Mouse (Mus musculus) ES-E14 (cell line): ENCODE data around the gene Itpk1. TPM values are rescaled to one million over a fixed set of nuclear protein-coding genes. Genes with fewer than 3 reads are reported as not detected.
"Not testable (repeated sequence)": the region's sequence is repeated elsewhere in the genome, so short reads cannot be mapped to it uniquely, and the experiment has no call there.

ENCODE experiments used
- DNase-seq: peaks from one replicate; pipeline ENCODE4 v3.0.0-alpha.2; 2013; ENCODE audit warnings: low read depth, low spot score
- H3K27ac ChIP-seq: 2 replicates; pipeline ENCODE4 v1.5.1; 2012; ENCODE audit warnings: low read depth, mild to moderate bottlenecking, low read length, moderate library complexity, mixed read lengths; ENCODE audit not compliant: poor library complexity, insufficient read depth, severe bottlenecking
- H3K36me3 ChIP-seq: 2 replicates; pipeline ENCODE4 v1.6.1; 2012; ENCODE audit warnings: mild to moderate bottlenecking, low read length, moderate library complexity, mixed read lengths; ENCODE audit not compliant: control insufficient read depth, poor library complexity, insufficient read depth, severe bottlenecking
- H3K4me1 ChIP-seq, 2 experiments: fragments of 150-350 bp in 1 of 2; sonication (generic) in 1 of 2; 2 replicates each; pipeline ENCODE4 v1.6.1; 2012; ENCODE audit warnings: low read length in 2 of 2, mild to moderate bottlenecking in 1 of 2, mixed read lengths in 1 of 2; ENCODE audit not compliant: control insufficient read depth in 2 of 2, insufficient read depth in 2 of 2, poor library complexity in 1 of 2
- H3K4me3 ChIP-seq, 2 experiments: fragments of 150-350 bp in 1 of 2; sonication (generic) in 1 of 2; 2 replicates each; pipeline ENCODE4 v1.5.1; 2012; ENCODE audit warnings: low read length in 2 of 2, low read depth in 1 of 2, mild to moderate bottlenecking in 1 of 2, mixed read lengths in 1 of 2; ENCODE audit not compliant: insufficient read depth in 1 of 2, poor library complexity in 1 of 2, severe bottlenecking in 1 of 2
- H3K9ac ChIP-seq: 2 replicates; pipeline ENCODE4 v1.6.1; 2012; ENCODE audit warnings: low read depth, mild to moderate bottlenecking, low read length, mixed read lengths; ENCODE audit not compliant: poor library complexity, insufficient read depth, severe bottlenecking
- H3K9me3 ChIP-seq: fragments of 150-350 bp; sonication (generic); 2 replicates; pipeline ENCODE4 v1.6.1; 2012; ENCODE audit warnings: low read depth, mild to moderate bottlenecking, low read length; ENCODE audit not compliant: control insufficient read depth, insufficient read depth
- CHD2 ChIP-seq: IDR thresholded peaks from 2 replicates; pipeline ENCODE4 v1.6.1; 2014; ENCODE audit warnings: mild to moderate bottlenecking, low read depth, low read length, inconsistent platforms
- HCFC1 ChIP-seq: IDR thresholded peaks from 2 replicates; pipeline ENCODE4 v1.6.1; 2012; ENCODE audit warnings: low read length, inconsistent platforms, borderline replicate concordance; ENCODE audit not compliant: insufficient read depth
- MAFK ChIP-seq: IDR thresholded peaks from 2 replicates; pipeline ENCODE4 v1.6.1; 2014; ENCODE audit warnings: mild to moderate bottlenecking, low read depth, low read length, inconsistent platforms; ENCODE audit not compliant: insufficient read depth
- ZC3H11A ChIP-seq: IDR thresholded peaks from 2 replicates; pipeline ENCODE4 v1.6.1; 2012; ENCODE audit warnings: low read depth, mild to moderate bottlenecking, inconsistent platforms, low read length, borderline replicate concordance
- ZNF384 ChIP-seq: IDR thresholded peaks from 2 replicates; pipeline ENCODE4 v1.6.1; 2012; ENCODE audit warnings: low read depth, low read length, inconsistent platforms
- in situ Hi-C, 2 experiments: fragments of 600-800 bp; cut with MboI; formaldehyde crosslinking; loops; one replicate each; pipeline ENCODE4 v1.15.1; 2025; ENCODE audit warnings: low sequenced_read_pairs in 2 of 2, inconsistent platforms in 1 of 2; ENCODE audit not compliant: unreplicated experiment in 2 of 2
- total RNA-seq: library from RNA; depleted of rRNA; stranded (reverse); fragments of 300-350 nt; gene quantifications from 2 replicates; pipeline ENCODE4 v1.2.3, GENCODE M21; 2012

Itpk1 gene
- total RNA-seq, 1 experiment: 33.1 TPM

DNA sequence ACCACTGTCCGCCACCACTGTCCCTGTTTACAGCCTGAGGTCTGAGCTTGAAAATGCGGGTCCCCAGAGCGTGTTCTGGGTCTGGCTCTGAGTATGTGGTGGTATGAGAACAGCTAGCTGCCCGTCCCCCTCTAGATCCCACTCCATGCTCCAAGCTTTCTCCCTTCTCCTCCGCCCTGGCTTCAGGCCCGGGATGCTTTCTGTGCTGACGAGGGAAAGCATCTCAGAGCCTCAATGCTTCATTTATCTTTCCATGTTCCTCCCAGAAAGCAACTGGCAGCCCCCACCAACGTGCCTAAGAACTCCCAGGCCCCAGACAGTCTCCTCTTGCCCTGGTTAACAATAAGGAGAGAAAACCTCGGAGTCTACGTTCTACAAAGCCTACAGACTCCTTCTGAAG, 67.5 kb downstream of the Itpk1 start:
- Histone ChIP-seq H3K36me3 (peaks cover 2% of the 10 kb centered on the region; the same call in 1 of the 2 replicates), H3K4me1 (peaks cover 6 to 35% of the 10 kb centered on the region in 2 experiments; a peak in 2 of 4 replicates), H3K27ac (no peak overlapping the region), H3K4me3 (no peak overlapping the region), H3K9ac (no peak overlapping the region), H3K9me3 (no peaks in the 10 kb centered on the region)
- DNase-seq: no peak
- TF ChIP-seq ZNF384 (no peak), CHD2 (no peak), HCFC1 (no peak), ZC3H11A (no peak), MAFK (no peak)
- in situ Hi-C loops: no loop called here

DNA sequence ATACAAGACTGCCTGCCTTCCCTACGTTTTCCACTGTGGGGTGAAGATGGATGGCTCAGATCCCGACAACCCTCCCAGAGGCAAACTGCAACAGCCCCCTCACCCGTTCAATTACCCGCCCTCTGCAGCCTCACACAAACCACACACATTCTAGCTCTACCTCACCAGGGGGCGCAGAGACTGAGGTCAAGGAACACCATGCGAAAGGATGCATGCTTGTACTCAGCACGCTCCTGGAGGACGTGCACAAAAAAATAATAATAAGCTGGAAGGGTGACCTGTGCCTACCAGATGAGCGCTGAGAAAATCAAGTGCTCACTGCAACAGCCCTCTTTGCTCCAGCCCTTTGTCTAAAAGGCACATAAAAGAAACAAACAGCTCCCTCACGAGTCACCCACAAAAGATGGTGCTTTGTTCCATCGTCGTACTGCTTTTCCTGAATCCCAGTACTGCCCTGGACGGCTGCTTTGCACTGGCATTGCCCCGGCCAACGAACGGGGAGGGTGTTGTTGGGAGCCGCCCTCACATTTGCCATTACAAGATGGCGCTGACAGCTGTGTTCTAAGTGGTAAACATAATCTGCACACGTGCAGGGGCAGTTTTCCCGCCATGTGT, 70.2 kb downstream of the Itpk1 start:
- H3K27ac ChIP-seq: no peak overlapping the region
- TF ChIP-seq ZNF384 (no peak), CHD2 (no peak), MAFK (no peak), ZC3H11A (no peak), HCFC1 (no peak)
- peaks cover 2% of the 10 kb centered on the region; the same call in 1 of the 2 replicates for H3K36me3 ChIP-seq
- H3K9ac ChIP-seq: no peak overlapping the region
- H3K4me1 ChIP-seq: peaks cover 5 to 29% of the 10 kb centered on the region in 2 experiments; a peak in 3 of 4 replicates
- no peak overlapping the region for H3K4me3 ChIP-seq
- in situ Hi-C loops: no loop called here
- no peaks in the 10 kb centered on the region for H3K9me3 ChIP-seq
- DNase-seq: no peak

DNA sequence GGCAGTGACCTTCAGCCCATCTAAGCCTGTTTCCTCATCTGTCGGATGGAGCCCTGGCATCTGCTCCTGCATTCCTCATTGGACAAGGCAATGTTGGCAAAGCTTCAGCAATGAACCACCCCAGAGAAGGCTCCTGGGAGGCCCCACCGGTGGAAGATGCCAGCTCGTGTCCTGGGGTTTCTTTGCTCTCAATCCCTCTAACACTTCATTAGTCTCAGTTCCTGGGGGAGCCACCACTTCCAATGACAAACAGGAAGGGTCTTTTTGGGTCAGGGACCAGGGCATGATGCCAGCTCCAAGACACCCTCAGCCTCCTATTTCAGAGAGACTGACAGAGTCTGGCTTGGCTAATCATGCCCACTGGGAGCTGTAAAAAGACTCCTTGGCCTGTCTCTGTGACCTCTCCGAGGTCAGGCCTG, 71.6 kb downstream of the Itpk1 start:
- H3K4me1 ChIP-seq: peaks cover 5 to 17% of the 10 kb centered on the region in 2 experiments; a peak in 2 of 4 replicates
- H3K9ac ChIP-seq: no peak overlapping the region
- no peaks in the 10 kb centered on the region for H3K9me3 ChIP-seq
- no peak overlapping the region for H3K4me3 ChIP-seq
- DNase-seq: no peak
- in situ Hi-C loops: no loop called here
- peaks cover 2% of the 10 kb centered on the region; the same call in 1 of the 2 replicates for H3K36me3 ChIP-seq
- no peak for TF ChIP-seq ZC3H11A
- TF ChIP-seq MAFK: no peak
- TF ChIP-seq CHD2: no peak
- no peak for TF ChIP-seq ZNF384
- TF ChIP-seq HCFC1: no peak
- H3K27ac ChIP-seq: no peak overlapping the region

DNA sequence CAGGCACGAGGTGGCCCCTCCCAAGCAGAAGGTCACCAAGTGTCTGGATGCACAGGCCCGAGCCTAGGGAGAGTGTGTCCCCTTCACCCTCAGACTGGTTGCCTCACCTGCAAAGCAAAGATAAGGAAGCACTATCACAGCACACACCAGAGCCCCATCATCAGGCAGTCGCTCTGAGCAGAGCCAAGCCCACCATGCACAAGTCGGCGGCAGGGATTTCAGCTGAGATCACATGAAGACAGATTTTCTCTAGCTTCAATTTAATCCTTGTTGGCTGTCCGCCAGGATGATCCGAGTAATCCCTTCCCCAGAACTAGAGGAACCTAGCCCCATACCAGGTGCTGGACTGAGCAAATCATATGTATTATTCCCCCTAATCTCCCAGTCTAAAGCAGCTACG, 73.0 kb downstream of the Itpk1 start:
- no peak for DNase-seq
- Histone ChIP-seq H3K9ac (no peak overlapping the region), H3K9me3 (no peaks in the 10 kb centered on the region), H3K4me1 (peaks cover 7 to 16% of the 10 kb centered on the region in 2 experiments; a peak in 2 of 4 replicates), H3K27ac (no peak overlapping the region), H3K36me3 (peaks cover 2% of the 10 kb centered on the region; the same call in 1 of the 2 replicates), H3K4me3 (no peak overlapping the region)
- TF ChIP-seq ZNF384 (no peak), MAFK (no peak), ZC3H11A (no peak), HCFC1 (no peak), CHD2 (no peak)
- in situ Hi-C loops: no loop called here

DNA sequence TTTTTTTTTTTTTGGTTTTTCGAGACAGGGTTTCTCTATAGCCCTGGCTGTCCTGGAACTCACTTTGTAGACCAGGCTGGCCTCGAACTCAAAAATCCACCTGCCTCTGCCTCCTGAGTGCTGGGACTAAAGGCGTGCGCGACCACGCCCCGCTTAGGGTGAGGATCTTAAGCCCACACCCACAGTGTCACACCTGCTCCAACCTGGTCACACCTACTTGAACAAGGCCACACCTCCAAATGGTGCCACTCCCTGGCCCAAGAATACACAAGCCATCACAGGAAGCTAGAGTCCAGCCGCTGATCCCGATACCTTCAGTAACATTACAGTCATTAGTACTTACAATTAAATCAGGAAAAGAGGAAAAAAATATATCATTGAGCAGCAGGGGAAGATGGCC, 74.3 kb downstream of the Itpk1 start:
- peaks cover 7 to 16% of the 10 kb centered on the region in 2 experiments; a peak in 2 of 4 replicates for H3K4me1 ChIP-seq
- DNase-seq, H3K4me3 ChIP-seq, in situ Hi-C loops, H3K27ac ChIP-seq, H3K36me3 ChIP-seq, H3K9me3 ChIP-seq, H3K9ac ChIP-seq: not testable (repeated sequence)
